Mouse (Mus musculus): ENCODE measurements around the gene Glod4.

Gene Glod4

DNA sequence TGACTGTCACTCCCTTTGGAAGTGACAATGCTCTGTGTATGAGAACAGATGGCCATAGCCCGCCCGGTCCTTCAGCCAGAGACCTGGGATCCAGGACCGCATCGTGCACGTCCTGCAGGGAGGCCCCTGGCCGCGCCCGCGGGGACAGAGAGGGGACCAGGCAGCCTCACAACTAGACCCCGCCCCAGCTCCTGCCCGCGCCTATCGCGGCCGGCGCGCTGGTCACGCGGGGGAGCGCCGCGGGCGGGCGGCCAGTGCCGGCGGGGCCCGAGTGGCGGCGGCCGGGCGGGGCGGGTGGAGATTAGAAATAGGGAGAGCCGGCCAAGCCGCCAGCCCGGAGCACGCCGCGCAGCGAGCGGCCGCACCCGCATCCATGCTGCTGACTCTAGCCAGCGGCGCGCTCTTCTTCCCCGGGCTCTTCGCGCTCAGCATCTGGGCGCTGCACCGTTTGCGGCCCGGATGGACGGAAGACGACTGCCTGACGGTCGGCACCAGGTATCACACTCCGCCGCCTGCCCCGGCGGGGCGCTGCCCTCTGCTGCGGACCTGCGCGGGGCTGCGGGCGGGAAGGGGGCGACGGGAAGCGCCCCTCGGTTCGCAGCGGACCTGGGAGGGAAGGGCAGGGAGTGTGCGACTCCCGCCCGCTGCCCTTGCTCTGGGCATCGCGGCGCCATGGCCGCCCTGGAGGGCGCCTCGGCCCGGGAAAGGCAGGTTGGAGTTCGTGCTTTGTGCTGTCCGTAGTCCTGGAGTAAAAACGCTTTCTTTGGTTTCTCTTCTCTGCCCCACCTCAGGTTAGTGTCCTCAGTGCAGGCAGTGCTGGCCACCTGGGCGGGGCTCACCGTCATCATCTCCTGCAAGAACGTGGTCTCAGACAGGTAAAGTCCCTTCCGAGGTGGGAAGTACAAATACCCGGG, 41.5 kb downstream of the Glod4 start:
- in situ Hi-C loops (cut with MboI) = no loop called here

GRCm38 (mm10) chr11:76196977-76197469, 46.5 kb downstream of the Glod4 start:
- in situ Hi-C loops (cut with MboI) = no loop called here

- in situ Hi-C loops (cut with MboI) = no loop called here
These were observed 47.1 kb downstream of the Glod4 start for GRCm38 (mm10) chr11:76196275-76196976.

- in situ Hi-C loops (cut with MboI) = no loop called here
These were observed 56.6 kb downstream of the Glod4 start for GRCm38 (mm10) chr11:76186908-76187307.

DNA sequence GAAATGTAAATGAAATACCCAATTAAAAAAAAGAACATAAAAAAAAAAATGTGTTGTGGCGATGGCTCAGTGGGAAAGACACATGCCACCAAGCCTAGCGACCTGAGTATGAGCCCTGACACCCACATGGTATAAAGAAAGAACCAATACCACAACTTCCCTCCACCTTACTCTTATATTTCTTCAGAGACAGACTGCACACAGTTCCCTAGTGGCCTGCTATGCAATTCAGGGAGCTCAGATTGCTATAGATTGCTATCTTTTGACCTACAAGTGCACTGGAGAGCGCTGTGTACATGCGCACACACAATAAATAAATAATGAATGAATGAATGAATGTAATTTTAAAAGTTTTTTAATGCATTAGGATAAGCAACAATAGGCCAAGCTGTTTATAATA, 59.8 kb downstream of the Glod4 start:
- in situ Hi-C loops (cut with MboI) = no loop called here

GRCm38 (mm10) chr11:76180146-76180540, 63.4 kb downstream of the Glod4 start:
- in situ Hi-C loops (cut with MboI) = no loop called here

DNA sequence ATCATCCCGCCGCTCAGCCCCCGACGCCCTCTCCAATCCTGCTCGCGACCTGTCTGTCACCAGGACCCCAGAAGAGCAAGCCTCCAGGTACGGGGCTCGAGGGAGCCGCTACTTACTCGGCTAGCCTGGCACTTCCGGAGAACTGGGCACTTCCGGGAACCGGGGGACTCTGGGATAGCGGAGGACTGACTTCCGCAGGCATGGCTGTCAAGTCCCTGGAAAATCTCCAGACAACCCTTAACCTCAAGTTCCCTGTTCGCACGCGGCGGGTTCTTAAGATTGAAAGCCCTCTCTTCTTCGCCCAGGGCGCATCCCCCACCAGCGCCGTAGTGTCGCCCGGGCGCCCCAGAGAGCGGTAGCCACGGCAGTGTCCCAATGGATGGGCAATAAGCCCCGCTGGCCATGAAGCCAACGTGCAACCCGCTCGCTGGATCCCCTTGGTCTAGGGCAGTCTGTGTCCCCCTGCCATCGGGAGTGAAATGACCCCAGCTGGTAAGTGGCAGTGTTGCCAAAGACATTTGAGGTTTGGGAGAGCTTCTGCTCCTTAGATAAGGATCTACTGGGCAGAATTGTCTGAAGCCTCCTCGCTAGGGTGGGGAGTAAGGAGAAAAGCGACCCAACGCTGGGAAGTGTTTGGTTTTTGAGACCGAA, 63.9 kb downstream of the Glod4 start, which contains the start of the genes Vps53 and Fam57a:
Vps53 (minus strand) TSS at position 153 of the 651 bp plus-strand sequence.
Fam57a (plus strand) TSS at position 177 of the 651 bp plus-strand sequence.
- in situ Hi-C loops (cut with MboI) = loop anchor here (10.0 kb wide), 1 partner anchor 405 kb away; no protein-coding TSS in a partner anchor

DNA sequence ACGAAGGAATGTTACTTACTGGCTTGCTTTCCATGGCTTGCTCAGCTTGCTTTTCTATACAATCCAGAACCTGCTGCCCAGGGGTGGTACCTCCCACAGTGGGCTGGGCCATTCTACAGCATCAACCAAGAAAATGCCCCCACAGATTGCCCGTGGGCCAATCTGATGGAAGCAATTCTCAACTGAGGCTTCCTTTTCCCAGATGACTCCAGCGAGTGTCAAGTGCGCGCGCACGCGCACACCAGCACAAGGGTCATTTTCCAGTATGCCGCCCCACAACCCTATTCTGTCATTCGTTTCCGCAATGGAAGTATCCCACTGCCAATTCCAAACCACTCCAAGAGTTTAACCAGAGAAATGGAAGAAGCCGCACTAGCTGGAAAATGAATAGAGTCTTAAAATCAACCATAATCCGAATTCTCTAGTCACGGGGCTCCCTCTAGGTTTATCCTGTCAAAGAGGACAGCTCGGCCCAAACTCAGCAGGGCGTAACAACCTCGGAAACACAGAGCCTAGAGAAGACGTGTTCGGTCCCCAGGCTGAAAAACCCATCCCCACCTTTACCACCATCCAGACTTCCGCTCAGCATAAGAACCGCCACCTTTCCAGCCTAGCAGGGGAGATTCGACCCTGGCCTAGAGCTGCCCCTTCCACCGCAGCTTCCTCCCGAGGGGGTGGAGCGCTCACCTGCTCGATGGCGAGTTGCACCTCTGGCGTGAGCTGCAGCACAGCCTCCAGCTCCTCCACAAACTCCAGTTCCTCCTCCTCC, 64.6 kb downstream of the Glod4 start:
- in situ Hi-C loops (cut with MboI) = loop anchor here (10.0 kb wide), 1 partner anchor 404 kb away; no protein-coding TSS in a partner anchor

DNA sequence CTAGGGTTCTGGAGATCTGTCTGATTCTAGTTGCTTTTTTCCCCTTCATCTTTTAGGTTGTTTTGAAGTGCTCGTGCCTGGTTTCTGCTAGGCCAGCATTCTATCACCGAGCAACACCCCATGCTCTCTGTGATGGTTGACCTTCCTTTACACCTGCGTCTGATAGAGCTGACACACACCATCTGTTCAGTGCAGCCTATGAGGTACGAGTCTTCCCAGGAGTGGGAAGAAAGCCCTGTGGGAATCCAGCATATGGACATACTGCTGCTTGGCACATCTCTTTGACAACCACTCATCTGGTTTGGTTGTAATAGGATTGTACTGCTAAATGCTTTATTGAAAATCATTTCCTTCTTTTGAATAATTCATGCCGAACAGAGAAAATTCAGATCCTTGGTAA, 73.3 kb downstream of the Glod4 start:
- in situ Hi-C loops (cut with MboI) = loop anchor here (10.0 kb wide), 1 partner anchor 395 kb away; no protein-coding TSS in a partner anchor

DNA sequence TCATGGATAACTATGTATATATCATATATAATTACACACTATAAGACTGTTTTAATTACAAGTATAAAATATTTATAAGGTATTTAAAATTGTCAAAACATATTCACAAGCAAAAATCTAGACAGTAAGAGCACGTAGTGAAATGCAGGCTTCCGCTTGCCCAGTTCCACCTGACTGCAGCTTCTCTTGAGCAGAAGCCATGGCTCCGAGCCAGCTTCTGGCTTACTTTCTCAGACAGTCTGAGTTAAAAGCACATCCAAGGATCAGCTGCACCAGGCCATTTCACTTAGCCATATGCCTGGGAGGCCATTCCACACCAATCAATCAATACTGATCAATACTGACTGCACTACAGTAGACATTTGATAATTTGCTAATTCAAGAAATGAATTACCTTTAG, 74.5 kb downstream of the Glod4 start:
- in situ Hi-C loops (cut with MboI) = loop anchor here (10.0 kb wide), 1 partner anchor 244 kb away; no protein-coding TSS in a partner anchor

DNA sequence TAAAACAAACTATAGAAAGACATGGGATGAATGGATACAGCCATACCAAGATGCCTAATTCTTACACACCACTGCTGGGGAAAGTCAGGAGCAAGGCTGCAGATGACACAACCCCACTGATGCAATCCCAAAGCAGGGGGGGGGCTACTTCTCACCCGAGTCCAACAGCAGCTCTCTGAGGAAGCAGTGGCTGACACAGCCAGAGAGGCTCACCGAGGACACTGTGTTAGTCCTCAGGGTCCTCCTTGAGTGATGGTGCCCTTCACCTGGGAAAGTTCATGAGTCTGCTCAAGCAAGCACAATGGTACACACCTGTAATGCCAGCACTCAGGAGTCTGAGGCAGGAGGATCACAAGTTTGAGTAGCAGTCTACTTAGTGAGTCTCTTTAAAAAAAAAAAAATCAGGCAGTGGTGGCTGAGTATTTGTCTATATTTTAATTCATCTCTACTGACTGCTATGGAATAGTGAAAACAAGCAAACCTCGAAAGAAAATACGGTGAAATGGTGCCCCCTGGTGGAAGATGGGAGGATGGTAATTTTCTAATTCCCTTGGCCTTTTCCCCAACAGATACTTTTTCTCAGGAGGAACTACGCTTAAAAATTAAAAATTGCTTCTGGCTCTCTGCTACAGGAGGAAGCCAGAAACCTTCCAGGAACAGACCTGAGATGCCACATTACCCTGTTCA, 76.3 kb downstream of the Glod4 start:
- in situ Hi-C loops (cut with MboI) = loop anchor here (10.0 kb wide), 1 partner anchor 242 kb away; no protein-coding TSS in a partner anchor

DNA sequence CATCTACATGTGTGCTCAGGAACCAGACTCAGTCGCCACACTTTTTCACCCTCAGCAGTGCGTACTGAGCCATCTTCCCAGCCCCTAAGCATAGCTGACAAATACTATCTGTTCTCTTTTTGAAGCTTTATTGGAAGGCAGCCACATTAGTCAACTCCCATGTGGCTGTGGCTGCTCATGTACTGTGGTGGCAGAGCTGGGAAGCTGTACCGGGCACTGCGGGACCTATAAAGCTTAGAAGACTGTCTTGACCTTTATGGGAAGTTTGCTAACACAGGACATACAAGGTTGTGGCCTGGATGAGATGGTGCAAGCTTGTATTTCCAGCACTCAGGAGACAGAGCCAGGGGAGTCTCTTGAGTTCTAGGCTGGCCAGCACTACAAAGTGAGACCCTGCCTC, 76.9 kb downstream of the Glod4 start:
- in situ Hi-C loops (cut with MboI) = loop anchor here (10.0 kb wide), 1 partner anchor 242 kb away; no protein-coding TSS in a partner anchor

DNA sequence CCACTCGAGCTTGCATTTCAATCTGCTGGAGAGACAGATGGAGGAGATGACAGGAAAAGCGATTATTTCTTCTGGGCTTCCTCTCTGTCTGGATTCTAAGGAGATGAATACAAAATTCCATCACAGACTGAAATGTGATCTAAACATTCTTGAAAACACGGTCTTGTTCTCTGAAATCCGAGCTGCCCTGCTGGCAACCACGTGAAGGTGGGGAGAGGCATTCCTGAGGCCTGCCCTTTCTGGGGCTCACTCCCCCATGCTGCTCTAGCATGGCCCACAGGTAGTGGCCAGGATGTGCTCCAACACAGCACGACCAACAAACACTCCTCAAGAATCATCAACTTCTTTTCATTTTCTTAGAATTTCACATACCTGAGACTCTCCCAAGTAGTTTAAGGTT, 83.3 kb downstream of the Glod4 start:
- in situ Hi-C loops (cut with MboI) = loop anchor here (10.0 kb wide), 1 partner anchor 235 kb away; no protein-coding TSS in a partner anchor

GRCm38 (mm10) chr11:76158375-76158774, 85.2 kb downstream of the Glod4 start:
- in situ Hi-C loops (cut with MboI) = no loop called here

DNA sequence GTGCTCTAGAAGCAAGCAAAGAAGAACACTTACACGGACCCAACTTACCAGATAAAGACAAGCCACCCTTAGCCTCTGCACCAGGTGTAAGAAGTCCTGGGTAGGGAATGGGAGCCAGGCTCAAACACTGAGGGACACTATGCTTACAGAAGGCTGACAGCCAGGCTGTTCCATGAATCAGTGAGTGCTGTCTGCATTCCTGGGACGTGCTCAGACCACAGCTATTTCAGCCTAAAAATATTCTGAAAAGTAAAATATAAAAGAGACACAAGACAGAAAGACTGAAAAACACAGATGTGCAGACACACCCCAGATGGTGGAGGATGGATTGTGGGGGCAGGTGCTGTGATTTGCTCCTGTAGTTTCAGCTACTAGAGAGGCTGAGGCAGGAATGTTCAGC, 88.7 kb downstream of the Glod4 start:
- in situ Hi-C loops (cut with MboI) = no loop called here

GRCm38 (mm10) chr11:76154200-76154599, 89.3 kb downstream of the Glod4 start:
- in situ Hi-C loops (cut with MboI) = no loop called here

DNA sequence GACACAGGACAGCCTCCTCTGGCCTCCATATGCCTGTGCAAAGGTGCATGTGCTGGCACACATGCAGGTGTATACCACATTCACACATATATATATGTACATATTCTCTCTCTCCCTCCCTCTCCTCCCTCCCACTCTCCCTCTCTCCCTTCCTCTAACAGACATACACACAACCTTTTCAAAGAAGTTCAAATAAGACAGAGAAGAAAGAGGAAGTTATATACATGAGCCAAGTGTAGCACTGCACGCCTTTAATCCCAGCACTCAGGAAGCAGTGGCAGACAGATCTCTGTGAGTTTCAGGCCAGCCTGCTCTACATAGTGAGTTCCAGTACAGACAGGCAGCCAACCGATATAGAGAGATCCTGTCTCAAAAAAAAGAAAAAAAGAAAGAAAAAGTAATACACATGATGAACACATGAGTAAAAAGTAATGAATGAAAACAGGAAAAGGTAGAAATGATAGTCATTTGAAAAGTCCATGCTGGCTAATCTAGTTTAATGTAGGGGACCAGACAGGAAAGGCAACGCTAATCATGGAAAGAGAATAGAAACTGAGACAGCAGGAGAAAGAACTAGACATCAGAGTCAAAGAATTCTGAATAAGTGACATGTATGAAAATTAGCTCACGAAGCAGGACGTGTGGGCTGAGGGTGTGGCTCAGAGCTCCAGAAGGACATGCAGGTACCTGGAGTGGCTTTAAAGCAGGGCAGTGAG, 90.1 kb downstream of the Glod4 start:
- in situ Hi-C loops (cut with MboI) = no loop called here

GRCm38 (mm10) chr11:76150980-76151379, 92.5 kb downstream of the Glod4 start:
- in situ Hi-C loops (cut with MboI) = no loop called here

Measured in mature B cell (primary cell).